Mouse (Mus musculus) liver, embryonic 16.5 days (tissue): Measurements from ENCODE around the gene Ly86. TPM values are rescaled to one million over a fixed set of nuclear protein-coding genes. Genes with fewer than 3 reads are reported as not detected.

ENCODE experiments used
- ATAC-seq: fragments of 200-750 bp; cut with Nextera tagmentation; 2 replicates; pipeline ENCODE4 v1.8.0; 2017; ENCODE audit warnings: low read depth, mild to moderate bottlenecking, moderate number of reproducible peaks, moderate library complexity
- H3K27ac ChIP-seq: fragments of 300-500 bp; sonication (generic); 2 replicates; pipeline ENCODE4 v1.5.1; 2014; ENCODE audit warnings: mild to moderate bottlenecking, low read length
- H3K27me3 ChIP-seq: fragments of 300-500 bp; sonication (generic); 2 replicates; pipeline ENCODE4 v1.6.1; 2014; ENCODE audit warnings: low read depth, low read length, mixed read lengths; ENCODE audit not compliant: control insufficient read depth, insufficient read depth
- H3K36me3 ChIP-seq: fragments of 300-500 bp; sonication (generic); 2 replicates; pipeline ENCODE4 v1.6.1; 2014; ENCODE audit warnings: mild to moderate bottlenecking; ENCODE audit not compliant: control insufficient read depth, insufficient read depth
- H3K4me1 ChIP-seq: fragments of 300-500 bp; sonication (generic); 2 replicates; pipeline ENCODE4 v1.6.1; 2014; ENCODE audit warnings: low read depth, low read length, mixed read lengths; ENCODE audit not compliant: control insufficient read depth
- H3K4me2 ChIP-seq: fragments of 300-500 bp; sonication (generic); 2 replicates; pipeline ENCODE4 v1.6.1; 2014; ENCODE audit warnings: low read depth, low read length, mixed read lengths
- H3K4me3 ChIP-seq: fragments of 300-500 bp; sonication (generic); 2 replicates; pipeline ENCODE4 v1.5.1; 2014; ENCODE audit warnings: low read depth, mild to moderate bottlenecking, low read length
- H3K9ac ChIP-seq: fragments of 300-500 bp; sonication (generic); 2 replicates; pipeline ENCODE4 v1.6.1; 2014; ENCODE audit warnings: low read depth, low read length
- H3K9me3 ChIP-seq: fragments of 300-500 bp; sonication (generic); replicated peaks from 2 replicates; pipeline ENCODE4 v1.6.1; 2016; ENCODE audit warnings: low read length; ENCODE audit not compliant: control insufficient read depth
- WGBS: fragments of 180-500 bp; shearing (Covaris S2); extraction: QIAGEN DNeasy Blood & Tissue Kit; methylation state at CpG from one replicate; pipeline ENCODE4 v1.1.7; 2014; ENCODE audit not compliant: insufficient replicate concordance; 5-methylcytosine and 5-hydroxymethylcytosine counted together
- polyA plus RNA-seq: library from polyadenylated mRNA; unstranded; fragments of >200 nt; fragmentation: Nextera tagmentation; extraction: Ambion mirVana; gene quantifications from 2 replicates; pipeline ENCODE4 v1.2.1, GENCODE M21; 2015

Gene Ly86
- polyA plus RNA-seq, 1 experiment from 2014 or later: 13.6 TPM

- Histone ChIP-seq H3K27me3 (no peaks in the 10 kb centered on the region), H3K4me1 (no peaks in the 10 kb centered on the region; the same call in 1 of the 2 replicates), H3K4me2 (no peak overlapping the region), H3K27ac (no peak overlapping the region), H3K9me3 (no peaks in the 10 kb centered on the region), H3K36me3 (no peaks in the 10 kb centered on the region), H3K4me3 (no peak overlapping the region), H3K9ac (no peak overlapping the region)
- ATAC-seq: no peak
- WGBS: 71% methylated on average over 2 of the region's 2 CpGs
Observed at GRCm38 (mm10) chr13:37358112-37358511, 13.1 kb downstream of the Ly86 start.

GRCm38 (mm10) chr13:37361249-37361648 lies 16.2 kb downstream of the Ly86 start:
- ATAC-seq: no peak
- Histone ChIP-seq H3K36me3 (no peaks in the 10 kb centered on the region), H3K4me3 (no peak overlapping the region), H3K27me3 (no peaks in the 10 kb centered on the region), H3K9me3 (no peaks in the 10 kb centered on the region), H3K4me2 (no peak overlapping the region), H3K4me1 (no peaks in the 10 kb centered on the region), H3K27ac (no peak overlapping the region), H3K9ac (no peak overlapping the region)
- 36% methylated on average over 1 of the region's 1 CpGs for WGBS

DNA sequence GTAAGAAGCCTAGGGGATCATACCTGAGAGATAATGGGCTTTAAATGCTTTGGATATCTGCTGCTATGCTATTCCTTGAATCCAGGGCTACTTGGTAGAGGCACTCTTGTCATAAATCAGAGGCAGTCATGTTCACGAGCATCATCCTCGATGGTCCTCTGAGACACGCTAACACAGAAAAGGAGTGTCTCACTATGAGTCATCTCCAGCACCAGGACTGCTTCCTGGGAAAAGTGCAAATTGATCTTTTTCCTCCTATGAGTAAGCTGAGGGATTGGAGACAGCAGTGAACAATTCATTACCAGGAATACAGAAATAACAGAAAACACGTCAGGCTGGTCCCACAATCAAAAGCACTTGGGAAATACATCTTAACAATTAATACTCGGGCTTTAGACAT lies 19.3 kb downstream of the Ly86 start:
- H3K27me3 ChIP-seq: no peaks in the 10 kb centered on the region
- WGBS: 59% methylated on average over 5 of the region's 5 CpGs

GRCm38 (mm10) chr13:37376411-37376810 lies 31.4 kb downstream of the Ly86 start:
- H3K4me1 ChIP-seq: no peaks in the 10 kb centered on the region
- H3K9ac ChIP-seq: no peak overlapping the region
- H3K36me3 ChIP-seq: no peaks in the 10 kb centered on the region
- H3K4me3 ChIP-seq: no peak overlapping the region
- H3K4me2 ChIP-seq: no peak overlapping the region
- 62% methylated on average over 5 of the region's 5 CpGs for WGBS
- H3K9me3 ChIP-seq: no peaks in the 10 kb centered on the region
- ATAC-seq: no peak
- H3K27me3 ChIP-seq: no peaks in the 10 kb centered on the region
- no peak overlapping the region for H3K27ac ChIP-seq

More for the DNA sequence above, 19.3 kb downstream of the Ly86 start:
- ATAC-seq: no peak
- Histone ChIP-seq H3K4me1 (no peaks in the 10 kb centered on the region), H3K4me2 (no peak overlapping the region), H3K36me3 (no peaks in the 10 kb centered on the region), H3K9ac (no peak overlapping the region), H3K4me3 (no peak overlapping the region), H3K9me3 (no peaks in the 10 kb centered on the region), H3K27ac (no peak overlapping the region)

- no peaks in the 10 kb centered on the region for H3K36me3 ChIP-seq
- no peaks in the 10 kb centered on the region for H3K4me1 ChIP-seq
- H3K27me3 ChIP-seq: no peaks in the 10 kb centered on the region
- H3K9me3 ChIP-seq: no peaks in the 10 kb centered on the region
- H3K4me3 ChIP-seq: no peak overlapping the region
- H3K4me2 ChIP-seq: no peak overlapping the region
- no peak overlapping the region for H3K27ac ChIP-seq
- 47% methylated on average over 9 of the region's 9 CpGs for WGBS
- no peak for ATAC-seq
- no peak overlapping the region for H3K9ac ChIP-seq
Observed at GRCm38 (mm10) chr13:37388222-37389202, 43.5 kb downstream of the Ly86 start.

- H3K4me3 ChIP-seq: no peak overlapping the region
- no peaks in the 10 kb centered on the region for H3K9me3 ChIP-seq
- no peak for ATAC-seq
- WGBS: 39% methylated on average over 5 of the region's 5 CpGs
- H3K9ac ChIP-seq: no peak overlapping the region
- no peaks in the 10 kb centered on the region for H3K36me3 ChIP-seq
- H3K4me2 ChIP-seq: no peak overlapping the region
- H3K27me3 ChIP-seq: no peaks in the 10 kb centered on the region
- no peak overlapping the region for H3K27ac ChIP-seq
- no peaks in the 10 kb centered on the region for H3K4me1 ChIP-seq
Observed at GRCm38 (mm10) chr13:37389296-37389695, 44.3 kb downstream of the Ly86 start.

DNA sequence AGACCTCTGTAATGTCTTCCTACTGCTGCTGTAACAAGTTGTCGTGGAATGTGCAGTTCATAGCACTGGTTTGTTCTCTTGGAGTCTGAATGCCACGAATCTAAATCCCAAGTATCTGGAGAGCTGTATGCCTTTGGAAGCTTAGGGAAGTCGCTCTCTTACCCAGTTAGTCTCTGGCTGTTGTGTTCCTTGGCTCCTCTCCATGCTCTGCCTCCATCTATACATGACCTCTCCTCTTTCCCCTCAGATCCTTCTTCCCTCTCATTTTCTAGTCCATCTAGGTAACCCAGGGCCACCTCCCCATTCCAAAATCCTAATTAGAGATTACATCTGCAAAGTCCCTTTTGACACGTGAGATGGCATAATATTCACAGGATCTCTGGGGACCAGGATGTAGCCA lies 53.8 kb downstream of the Ly86 start:
- no peak for ATAC-seq
- Histone ChIP-seq H3K36me3 (no peaks in the 10 kb centered on the region), H3K4me2 (no peak overlapping the region), H3K4me3 (no peak overlapping the region), H3K9me3 (no peaks in the 10 kb centered on the region), H3K4me1 (no peaks in the 10 kb centered on the region), H3K27ac (no peak overlapping the region), H3K9ac (no peak overlapping the region), H3K27me3 (no peaks in the 10 kb centered on the region)
- WGBS: 65% methylated on average over 4 of the region's 4 CpGs

DNA sequence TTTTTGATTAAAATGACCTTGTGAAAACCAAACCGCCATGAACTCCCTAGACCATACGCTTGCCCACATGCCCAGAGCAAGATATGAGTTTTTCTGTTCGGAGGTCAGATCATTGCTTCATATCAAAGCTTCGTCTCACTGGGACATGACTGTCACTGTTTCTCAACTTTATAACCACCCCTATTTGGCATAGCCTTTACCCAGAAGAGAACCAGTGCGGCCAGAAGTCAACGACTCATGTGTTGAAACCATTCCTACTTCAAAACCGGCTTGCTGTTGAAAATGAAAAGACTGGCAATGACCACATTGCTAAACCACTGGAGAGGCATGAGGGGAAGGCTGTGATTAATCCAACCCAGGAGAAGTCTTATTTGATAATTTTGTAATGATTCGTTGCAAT lies 54.3 kb downstream of the Ly86 start:
- Histone ChIP-seq H3K4me2 (no peak overlapping the region), H3K4me3 (no peak overlapping the region), H3K27ac (no peak overlapping the region), H3K27me3 (no peaks in the 10 kb centered on the region), H3K9ac (no peak overlapping the region), H3K9me3 (no peaks in the 10 kb centered on the region), H3K4me1 (no peaks in the 10 kb centered on the region), H3K36me3 (no peaks in the 10 kb centered on the region)
- WGBS: 70% methylated on average over 8 of the region's 8 CpGs
- ATAC-seq: no peak

DNA sequence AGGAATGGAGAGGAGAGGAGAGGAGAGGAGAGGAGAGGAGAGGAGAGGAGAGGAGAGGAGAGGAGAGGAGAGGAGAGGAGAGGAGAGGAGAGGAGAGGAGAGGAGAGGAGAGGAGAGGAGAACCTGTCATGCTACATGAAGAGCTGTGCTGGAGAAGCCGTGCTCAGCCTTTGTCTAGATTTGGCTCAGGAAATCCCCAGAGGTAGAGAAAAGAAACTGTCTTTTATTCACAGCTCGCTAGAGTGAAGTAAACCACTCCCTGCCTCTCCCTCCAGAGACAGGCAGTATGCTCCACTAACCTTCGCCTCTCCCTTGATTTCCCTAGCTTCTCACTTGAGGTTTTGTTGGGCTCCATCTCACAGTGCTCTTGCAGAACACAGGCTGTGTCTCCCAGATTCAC lies 57.4 kb downstream of the Ly86 start:
- Histone ChIP-seq H3K9ac (no peak overlapping the region), H3K27me3 (no peaks in the 10 kb centered on the region), H3K27ac (no peak overlapping the region), H3K4me3 (no peak overlapping the region), H3K36me3 (no peaks in the 10 kb centered on the region), H3K4me1 (no peaks in the 10 kb centered on the region), H3K9me3 (no peaks in the 10 kb centered on the region), H3K4me2 (no peak overlapping the region)
- ATAC-seq: no peak
- WGBS: 42% methylated on average over 3 of the region's 3 CpGs
